Mouse (Mus musculus): ENCODE measurements around the gene Sos1. TPM values are rescaled to one million over a fixed set of nuclear protein-coding genes. Genes with fewer than 3 reads are reported as not detected.

The Sos1 gene
- polyA plus RNA-seq (2012; rRNA removed) = 14.2 TPM in 2 replicates

DNA sequence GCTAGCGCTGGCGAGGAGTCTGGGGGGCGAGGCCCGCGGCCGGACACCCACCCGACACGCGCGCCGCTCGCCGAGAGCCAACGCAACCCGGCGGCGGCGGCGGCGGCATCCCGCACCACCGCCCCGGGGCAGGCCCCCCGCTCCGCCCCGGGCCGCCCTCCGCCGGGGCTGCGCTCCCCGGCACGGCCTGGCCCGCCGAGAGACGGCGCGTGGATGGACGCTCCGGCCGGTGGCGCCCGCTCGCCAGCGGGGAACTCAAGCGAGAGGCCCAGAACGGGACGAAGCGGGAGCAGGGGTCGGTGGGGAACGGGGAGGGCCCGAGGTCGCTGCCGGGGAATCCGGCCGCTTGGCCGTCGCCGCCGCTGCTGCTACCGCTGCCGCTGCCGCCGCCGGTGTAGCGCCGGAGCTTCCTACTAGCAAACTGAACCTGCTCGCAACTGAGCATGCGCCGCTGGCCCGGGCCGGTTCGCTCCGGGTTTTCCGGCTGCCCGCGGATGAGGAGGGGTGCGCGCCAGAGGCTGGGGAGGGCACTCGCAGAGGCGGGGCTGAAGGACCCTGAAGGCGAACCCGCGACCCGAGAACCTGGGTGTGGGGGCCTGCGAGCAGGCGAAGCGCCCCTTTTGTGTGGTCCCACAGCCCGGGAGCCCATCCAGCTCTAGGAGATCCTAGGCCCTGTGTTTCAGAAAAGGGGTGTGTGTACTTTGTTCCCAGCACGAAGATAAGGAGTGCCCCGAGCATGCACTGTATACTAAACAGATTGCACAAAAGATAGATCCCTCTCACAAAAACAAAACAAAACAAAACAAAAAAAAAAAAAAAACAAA lies at the start of gene Sos1:
TSS of gene Sos1 (minus strand) at position 423 of the 824 bp plus-strand sequence.
- Histone ChIP-seq H3K4me3 (ENCODE audit: insufficient read depth, low read length) (peak within 1 kb of the TSS; percentile 90), H3K27ac (ENCODE audit: insufficient read depth, low read length) (peak within 1 kb of the TSS; percentile 98), H3K4me1 (ENCODE audit: control insufficient read depth, insufficient read depth, low read length) (no peaks in the 10 kb centered on the region; the same call in 1 of the 2 replicates)
- TF ChIP-seq POLR2A (IDR thresholded peaks at IDR 0.05; ENCODE audit: extremely low read depth, insufficient read depth, low read length) = peak; percentile 59
- TF ChIP-seq CTCF (IDR thresholded peaks at IDR 0.05; ENCODE audit: extremely low read depth, insufficient read depth, low read length) = no peak

DNA sequence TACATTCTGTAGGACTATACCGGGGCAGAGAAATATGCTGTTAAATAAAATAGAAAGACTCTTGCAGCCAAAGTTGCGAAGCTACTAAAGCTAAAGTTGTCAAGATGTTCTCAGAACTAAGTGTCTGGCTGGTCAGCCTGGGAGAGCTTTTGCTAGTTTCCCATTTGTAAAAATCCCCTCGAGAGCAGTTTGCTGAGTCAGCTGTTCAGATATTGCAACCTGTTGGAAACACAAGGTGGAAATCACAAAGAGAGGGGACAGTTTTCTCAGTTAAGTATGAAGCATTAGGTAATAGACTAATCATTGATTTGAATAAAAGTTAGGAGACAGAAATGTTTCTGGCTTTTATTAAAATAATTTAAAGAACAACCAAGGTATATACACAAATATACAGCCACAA lies 43.0 kb upstream of the Sos1 start:
- Histone ChIP-seq H3K27ac (ENCODE audit: insufficient read depth, low read length) (no peak overlapping the region), H3K4me3 (ENCODE audit: insufficient read depth, low read length) (no peak overlapping the region), H3K4me1 (ENCODE audit: control insufficient read depth, insufficient read depth, low read length) (no peaks in the 10 kb centered on the region)
- no peak for TF ChIP-seq CTCF (IDR thresholded peaks at IDR 0.05; ENCODE audit: extremely low read depth, insufficient read depth, low read length)
- no peak for TF ChIP-seq POLR2A (IDR thresholded peaks at IDR 0.05; ENCODE audit: extremely low read depth, insufficient read depth, low read length)

DNA sequence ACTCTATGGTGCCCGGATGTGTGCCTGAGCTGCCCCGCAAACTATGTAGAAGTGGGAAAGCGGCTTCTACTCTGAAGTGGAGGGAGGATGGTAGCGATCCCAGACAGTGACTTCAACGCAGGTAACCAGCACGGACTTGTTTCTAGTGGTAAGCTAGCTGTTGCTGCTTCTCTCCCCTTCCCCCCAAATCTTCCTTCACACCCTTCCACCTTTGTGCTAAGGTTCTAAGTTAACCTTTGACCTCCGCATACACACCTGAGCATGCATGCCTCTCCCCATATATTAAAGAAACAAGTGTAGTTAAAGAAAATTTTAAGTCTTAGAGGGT lies 41.9 kb upstream of the Sos1 start:
- no peak overlapping the region for H3K27ac ChIP-seq (ENCODE audit: insufficient read depth, low read length)
- TF ChIP-seq CTCF (IDR thresholded peaks at IDR 0.05; ENCODE audit: extremely low read depth, insufficient read depth, low read length) = no peak
- TF ChIP-seq POLR2A (IDR thresholded peaks at IDR 0.05; ENCODE audit: extremely low read depth, insufficient read depth, low read length) = no peak
- no peak overlapping the region for H3K4me3 ChIP-seq (ENCODE audit: insufficient read depth, low read length)
- H3K4me1 ChIP-seq (ENCODE audit: control insufficient read depth, insufficient read depth, low read length) = no peaks in the 10 kb centered on the region

DNA sequence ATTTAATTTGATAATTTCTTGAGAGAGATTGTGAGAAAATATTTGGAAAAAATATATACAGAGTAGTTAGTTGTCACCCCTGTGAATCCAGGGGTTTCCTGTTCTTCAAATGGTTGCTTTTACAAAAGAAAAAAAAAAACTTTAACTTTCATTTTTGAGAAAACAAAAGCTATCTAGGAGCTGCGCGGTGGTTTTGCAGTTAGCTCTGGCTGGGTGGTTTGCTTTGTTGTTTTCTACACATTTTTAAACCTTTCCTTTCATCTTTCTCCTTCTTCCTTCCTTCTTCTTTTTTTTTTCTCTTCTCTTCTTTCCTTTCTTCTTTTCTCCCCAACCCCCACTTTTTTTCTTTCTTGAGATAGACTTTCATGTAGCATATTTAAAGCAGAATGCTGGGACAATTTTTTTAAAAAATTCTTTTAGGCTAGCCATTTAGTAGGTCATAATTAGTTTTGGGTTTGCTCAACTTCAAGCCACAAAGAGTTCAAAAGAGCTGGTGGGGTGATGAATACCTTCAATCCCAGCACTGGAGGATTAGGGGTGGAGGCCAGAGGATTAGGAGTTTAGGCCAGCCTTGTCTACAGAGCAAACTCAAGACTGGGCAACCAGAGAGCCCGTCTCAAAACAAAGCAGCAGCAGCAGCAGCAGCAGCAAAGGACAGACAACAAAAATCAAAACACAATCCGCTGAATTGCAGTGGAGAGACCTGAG lies 41.4 kb upstream of the Sos1 start:
- Histone ChIP-seq H3K27ac (ENCODE audit: insufficient read depth, low read length) (no peak overlapping the region), H3K4me3 (ENCODE audit: insufficient read depth, low read length) (no peak overlapping the region), H3K4me1 (ENCODE audit: control insufficient read depth, insufficient read depth, low read length) (no peaks in the 10 kb centered on the region)
- no peak for TF ChIP-seq CTCF (IDR thresholded peaks at IDR 0.05; ENCODE audit: extremely low read depth, insufficient read depth, low read length)
- no peak for TF ChIP-seq POLR2A (IDR thresholded peaks at IDR 0.05; ENCODE audit: extremely low read depth, insufficient read depth, low read length)

DNA sequence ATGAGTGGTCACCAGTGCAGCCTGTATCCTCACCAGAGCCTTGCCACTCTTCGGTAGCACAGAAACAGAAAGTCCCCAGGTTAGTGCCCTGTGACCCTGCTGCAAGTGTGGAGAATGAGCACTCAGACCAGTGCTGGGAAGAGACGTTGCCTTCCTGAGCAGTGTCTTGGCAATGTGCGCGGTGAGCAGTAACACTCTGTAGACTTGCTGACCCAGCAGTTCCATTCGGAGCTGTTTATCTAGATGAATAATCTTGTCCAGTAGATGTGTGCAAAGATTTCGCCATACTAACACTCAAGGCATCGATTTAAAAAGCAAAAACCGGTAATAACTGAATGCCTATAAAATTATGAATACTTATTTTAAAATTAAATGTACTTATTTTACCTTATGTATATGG lies 40.3 kb upstream of the Sos1 start:
- H3K4me3 ChIP-seq (ENCODE audit: insufficient read depth, low read length) = no peak overlapping the region
- H3K27ac ChIP-seq (ENCODE audit: insufficient read depth, low read length) = no peak overlapping the region
- no peak for TF ChIP-seq POLR2A (IDR thresholded peaks at IDR 0.05; ENCODE audit: extremely low read depth, insufficient read depth, low read length)
- no peak for TF ChIP-seq CTCF (IDR thresholded peaks at IDR 0.05; ENCODE audit: extremely low read depth, insufficient read depth, low read length)
- no peaks in the 10 kb centered on the region for H3K4me1 ChIP-seq (ENCODE audit: control insufficient read depth, insufficient read depth, low read length)

DNA sequence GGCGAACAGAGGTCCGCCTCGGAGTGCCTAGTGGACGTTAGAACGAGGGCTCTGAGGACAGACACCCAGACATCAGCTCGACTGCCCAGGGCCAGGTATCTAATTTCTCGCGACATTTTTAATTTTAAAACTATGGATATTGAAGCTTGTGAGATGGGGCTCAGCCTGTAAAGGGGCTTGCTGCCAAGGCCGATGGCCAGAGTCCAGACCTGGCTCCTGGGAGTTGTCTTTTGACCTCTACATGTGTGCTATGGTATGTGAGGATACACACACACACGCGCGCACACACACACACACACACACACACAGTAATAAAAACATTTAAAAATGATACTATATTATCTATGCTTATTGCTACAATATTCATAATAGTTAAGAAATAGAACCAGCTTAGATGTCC lies 38.6 kb upstream of the Sos1 start:
- Histone ChIP-seq H3K4me1 (ENCODE audit: control insufficient read depth, insufficient read depth, low read length) (no peaks in the 10 kb centered on the region), H3K27ac (ENCODE audit: insufficient read depth, low read length) (no peak overlapping the region), H3K4me3 (ENCODE audit: insufficient read depth, low read length) (no peak overlapping the region)
- TF ChIP-seq CTCF (IDR thresholded peaks at IDR 0.05; ENCODE audit: extremely low read depth, insufficient read depth, low read length) (no peak), POLR2A (IDR thresholded peaks at IDR 0.05; ENCODE audit: extremely low read depth, insufficient read depth, low read length) (no peak)

DNA sequence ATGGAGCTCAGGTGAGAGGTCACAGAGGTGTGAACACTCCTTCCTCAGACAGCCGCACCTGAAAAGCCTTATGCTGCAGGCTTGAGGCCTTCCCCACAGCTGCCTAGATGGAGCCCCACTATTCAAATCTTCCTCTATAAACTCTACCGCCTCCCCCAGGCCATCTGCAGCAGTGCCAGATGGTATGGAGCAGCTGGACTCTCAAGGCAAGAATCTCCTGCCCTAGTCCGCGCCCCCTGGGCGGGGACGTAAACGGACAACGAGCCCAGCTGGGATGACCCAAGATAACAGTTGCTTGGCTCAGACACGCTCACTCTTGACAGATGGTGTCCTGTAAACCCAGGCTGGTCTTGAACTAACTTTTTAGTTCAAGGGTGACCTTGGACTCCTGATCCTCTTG lies 37.0 kb upstream of the Sos1 start:
- H3K4me1 ChIP-seq (ENCODE audit: control insufficient read depth, insufficient read depth, low read length) = no peaks in the 10 kb centered on the region
- H3K4me3 ChIP-seq (ENCODE audit: insufficient read depth, low read length) = no peak overlapping the region
- TF ChIP-seq CTCF (IDR thresholded peaks at IDR 0.05; ENCODE audit: extremely low read depth, insufficient read depth, low read length) = no peak
- no peak for TF ChIP-seq POLR2A (IDR thresholded peaks at IDR 0.05; ENCODE audit: extremely low read depth, insufficient read depth, low read length)
- H3K27ac ChIP-seq (ENCODE audit: insufficient read depth, low read length) = no peak overlapping the region

DNA sequence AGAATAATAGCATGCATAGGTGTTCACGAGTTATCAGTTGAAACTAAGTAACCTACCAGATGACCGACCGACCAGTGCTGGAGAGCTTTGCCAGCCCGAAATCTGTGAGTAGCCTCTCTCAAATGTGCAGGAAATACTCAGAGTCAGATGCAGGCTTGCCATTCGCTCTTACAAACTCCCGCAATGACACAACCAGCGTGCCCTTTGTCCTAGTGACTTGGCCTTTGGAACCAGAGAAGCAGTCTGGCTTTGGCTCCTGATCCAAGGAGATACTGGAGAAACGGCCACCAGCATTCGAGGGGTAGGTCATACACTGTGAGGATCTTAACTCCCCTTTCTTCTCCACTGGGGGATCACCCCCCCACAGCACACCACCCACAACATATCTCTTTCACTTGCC lies 35.7 kb upstream of the Sos1 start:
- no peaks in the 10 kb centered on the region for H3K4me1 ChIP-seq (ENCODE audit: control insufficient read depth, insufficient read depth, low read length)
- H3K4me3 ChIP-seq (ENCODE audit: insufficient read depth, low read length) = no peak overlapping the region
- no peak overlapping the region for H3K27ac ChIP-seq (ENCODE audit: insufficient read depth, low read length)
- TF ChIP-seq CTCF (IDR thresholded peaks at IDR 0.05; ENCODE audit: extremely low read depth, insufficient read depth, low read length) (no peak), POLR2A (IDR thresholded peaks at IDR 0.05; ENCODE audit: extremely low read depth, insufficient read depth, low read length) (no peak)

DNA sequence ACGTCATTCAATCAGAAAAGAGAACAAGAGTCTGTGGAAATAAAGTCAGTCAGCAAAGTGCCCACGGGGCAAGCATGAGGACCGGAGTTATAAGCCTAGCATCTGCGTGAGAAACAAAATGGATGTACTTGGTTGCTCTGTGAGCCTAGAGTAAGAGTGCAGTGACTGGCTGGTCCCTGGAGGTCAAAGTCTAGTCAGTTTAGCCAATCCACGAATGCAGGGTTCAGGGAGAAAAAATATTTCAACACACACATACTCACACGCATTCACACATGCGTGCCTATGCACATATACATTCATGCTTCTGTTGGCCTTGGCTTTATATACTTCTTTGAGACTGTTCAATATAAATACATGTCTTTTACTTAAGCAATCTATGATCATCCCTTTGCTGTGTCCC lies 35.3 kb upstream of the Sos1 start:
- TF ChIP-seq CTCF (IDR thresholded peaks at IDR 0.05; ENCODE audit: extremely low read depth, insufficient read depth, low read length) (no peak), POLR2A (IDR thresholded peaks at IDR 0.05; ENCODE audit: extremely low read depth, insufficient read depth, low read length) (no peak)
- H3K4me3 ChIP-seq (ENCODE audit: insufficient read depth, low read length) = no peak overlapping the region
- H3K4me1 ChIP-seq (ENCODE audit: control insufficient read depth, insufficient read depth, low read length) = no peaks in the 10 kb centered on the region
- H3K27ac ChIP-seq (ENCODE audit: insufficient read depth, low read length) = no peak overlapping the region

DNA sequence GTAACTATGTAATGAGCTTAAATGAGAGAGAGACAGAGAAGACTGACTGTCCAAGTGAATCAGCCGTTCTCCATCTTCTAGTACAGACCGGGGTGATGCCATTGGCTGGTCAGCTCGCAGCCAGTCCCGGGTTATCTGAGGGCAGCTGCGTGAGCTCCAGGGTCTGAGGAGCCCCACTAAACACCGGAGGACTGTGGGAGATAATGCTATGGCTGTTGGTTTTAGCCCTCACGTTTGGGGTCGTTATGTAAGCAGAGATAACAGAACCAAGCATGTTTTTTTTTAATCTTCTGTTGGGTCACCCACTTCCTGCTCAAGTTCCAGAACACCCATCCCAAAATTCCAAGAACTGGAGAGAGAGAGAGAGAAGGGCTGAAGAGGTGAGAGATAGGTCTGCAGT lies 33.5 kb upstream of the Sos1 start:
- Histone ChIP-seq H3K4me1 (ENCODE audit: control insufficient read depth, insufficient read depth, low read length) (no peaks in the 10 kb centered on the region), H3K4me3 (ENCODE audit: insufficient read depth, low read length) (no peak overlapping the region), H3K27ac (ENCODE audit: insufficient read depth, low read length) (no peak overlapping the region)
- TF ChIP-seq CTCF (IDR thresholded peaks at IDR 0.05; ENCODE audit: extremely low read depth, insufficient read depth, low read length) (no peak), POLR2A (IDR thresholded peaks at IDR 0.05; ENCODE audit: extremely low read depth, insufficient read depth, low read length) (no peak)
